Mouse (Mus musculus) intestine, postnatal 0 days (tissue): Measurements from ENCODE around the gene Esr2. TPM values are rescaled to one million over a fixed set of nuclear protein-coding genes. Genes with fewer than 3 reads are reported as not detected.
"Not testable (repeated sequence)": the region's sequence is repeated elsewhere in the genome, so short reads cannot be mapped to it uniquely, and the experiment has no call there.

Source experiments
- ATAC-seq: fragments of 200-750 bp; cut with Nextera tagmentation; 2 replicates; pipeline ENCODE4 v1.8.0; 2017; ENCODE audit warnings: mild to moderate bottlenecking, moderate TSS enrichment, moderate library complexity
- H3K27ac ChIP-seq: fragments of 300-500 bp; sonication (generic); 2 replicates; pipeline ENCODE4 v1.5.1; 2014; ENCODE audit warnings: mild to moderate bottlenecking, low read depth, low read length, moderate library complexity
- H3K27me3 ChIP-seq: fragments of 300-500 bp; sonication (generic); replicated peaks from 2 replicates; pipeline ENCODE4 v1.6.1; 2014; ENCODE audit warnings: low read length, mixed read lengths; ENCODE audit not compliant: control insufficient read depth, insufficient read depth
- H3K36me3 ChIP-seq: fragments of 300-500 bp; sonication (generic); 2 replicates; pipeline ENCODE4 v1.6.1; 2014; ENCODE audit warnings: mild to moderate bottlenecking, moderate library complexity; ENCODE audit not compliant: control insufficient read depth, insufficient read depth
- H3K4me1 ChIP-seq: fragments of 300-500 bp; sonication (generic); replicated peaks from 2 replicates; pipeline ENCODE4 v1.6.1; 2014; ENCODE audit warnings: antibody characterized with exemption, low read length, mixed read lengths; ENCODE audit not compliant: control insufficient read depth, insufficient read depth
- H3K4me2 ChIP-seq: fragments of 300-500 bp; sonication (generic); replicated peaks from 2 replicates; pipeline ENCODE4 v1.6.1; 2014; ENCODE audit warnings: low read depth, mild to moderate bottlenecking, moderate library complexity
- H3K4me3 ChIP-seq: fragments of 300-500 bp; sonication (generic); 2 replicates; pipeline ENCODE4 v1.5.1; 2014; ENCODE audit warnings: low read depth, low read length
- H3K9ac ChIP-seq: fragments of 300-500 bp; sonication (generic); 2 replicates; pipeline ENCODE4 v1.6.1; 2014; ENCODE audit warnings: mild to moderate bottlenecking, low read depth, low read length
- H3K9me3 ChIP-seq: fragments of 300-500 bp; sonication (generic); 2 replicates; pipeline ENCODE4 v1.6.1; 2016; ENCODE audit warnings: mixed run types; ENCODE audit not compliant: control insufficient read depth
- CTCF ChIP-seq: sonication (generic); IDR thresholded peaks from 2 replicates; pipeline ENCODE4 v1.5.1; 2016; ENCODE audit warnings: low read depth, mild to moderate bottlenecking, control low read depth, antibody characterized with exemption, moderate library complexity
- WGBS: fragments of 180-500 bp; shearing (Covaris S2); extraction: QIAGEN DNeasy Blood & Tissue Kit; methylation state at CpG from one replicate; pipeline ENCODE4 v1.1.7; 2014; 5-methylcytosine and 5-hydroxymethylcytosine counted together
- polyA plus RNA-seq: library from polyadenylated mRNA; unstranded; fragments of >200 nt; fragmentation: Nextera tagmentation; extraction: Ambion mirVana; gene quantifications from 2 replicates; pipeline ENCODE4 v1.2.1, GENCODE M21; 2015

Esr2 gene
- polyA plus RNA-seq, 1 experiment from 2014 or later, result not detected

DNA sequence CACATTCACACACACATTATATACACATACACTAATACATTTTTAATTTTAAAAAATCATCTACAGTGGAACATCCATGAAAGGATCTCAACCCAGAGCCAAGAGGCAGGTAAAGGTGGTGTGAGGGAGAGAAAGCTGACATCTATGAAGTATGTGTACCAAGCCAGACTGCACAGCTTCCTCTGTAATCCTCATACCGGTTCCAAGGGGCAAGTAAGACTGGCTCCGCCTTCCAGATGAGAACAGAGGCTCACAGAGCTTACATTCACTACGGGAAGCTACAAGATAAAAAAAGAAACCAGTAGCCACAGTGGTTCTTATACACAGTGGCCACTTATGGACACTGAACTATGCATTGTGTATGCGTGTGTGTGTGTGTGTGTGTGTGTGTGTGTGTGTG, 2.5 kb upstream of the Esr2 start:
- H3K4me2 ChIP-seq, result no peak overlapping the region
- no peak overlapping the region for H3K9ac ChIP-seq
- no peaks in the 10 kb centered on the region; the same call in 1 of the 2 replicates for H3K27me3 ChIP-seq
- H3K27ac ChIP-seq, result no peak overlapping the region
- no peaks in the 10 kb centered on the region for H3K9me3 ChIP-seq
- 30% methylated on average over 4 of the region's 4 CpGs for WGBS
- no peak for TF ChIP-seq CTCF
- H3K4me1 ChIP-seq, result no peaks in the 10 kb centered on the region
- peak; percentile 73 for ATAC-seq
- no peaks in the 10 kb centered on the region for H3K36me3 ChIP-seq
- H3K4me3 ChIP-seq, result no peak overlapping the region

DNA sequence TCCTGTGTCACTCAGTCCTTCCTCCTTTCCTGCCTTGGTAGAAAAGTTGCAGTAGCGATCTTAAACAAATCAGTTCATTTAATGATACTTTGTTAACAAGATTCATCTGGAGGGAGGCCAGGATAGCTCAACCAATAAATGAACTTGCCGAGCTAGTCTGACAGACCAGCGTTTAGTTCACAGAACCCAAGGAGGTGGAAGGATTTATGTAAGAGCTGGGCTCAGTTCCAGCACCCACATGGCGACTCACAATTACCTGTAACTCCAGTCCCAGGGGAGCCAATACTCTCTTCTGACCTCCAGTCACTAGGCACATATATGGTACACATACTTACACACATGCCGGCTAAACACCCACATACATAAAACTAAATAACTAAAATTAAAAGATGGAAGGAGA, 2.0 kb upstream of the Esr2 start:
- no peak for ATAC-seq

DNA sequence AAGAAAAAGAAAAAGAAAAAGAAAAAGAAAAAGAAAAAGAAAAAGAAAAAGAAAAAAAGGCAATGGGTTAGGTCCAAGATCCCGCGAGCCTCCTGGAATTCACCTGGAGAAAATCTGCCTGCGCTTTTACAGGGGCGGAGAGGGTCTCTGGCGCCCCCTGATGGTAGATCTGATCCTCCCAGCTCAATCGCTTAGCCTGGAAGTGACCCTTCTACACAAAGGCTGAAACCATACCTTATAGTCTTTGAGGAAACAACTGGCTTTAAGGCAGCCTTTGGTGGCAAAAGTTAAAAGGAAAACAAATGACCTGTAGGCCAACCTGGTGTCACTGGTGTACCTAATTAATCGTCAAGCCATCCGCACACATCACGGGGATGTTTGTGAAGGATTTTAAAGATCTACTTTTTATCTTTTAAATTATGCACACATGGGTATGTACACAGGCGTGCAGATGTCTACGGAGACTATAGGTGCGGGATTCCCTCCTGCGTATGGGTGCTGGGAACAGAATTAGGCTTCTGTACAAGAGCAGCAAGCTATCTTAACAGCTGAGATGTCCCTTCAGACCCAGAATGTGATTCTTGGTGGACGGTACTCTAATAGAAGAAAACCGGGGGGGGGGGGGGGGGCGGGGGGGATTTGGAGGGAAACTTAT, 932 bp upstream of the Esr2 start:
- Histone ChIP-seq H3K4me2 (peak overlapping the region; percentile 71), H3K4me1 (no peaks in the 10 kb centered on the region), H3K27ac (no peak overlapping the region), H3K9ac (no peak overlapping the region), H3K36me3 (no peaks in the 10 kb centered on the region), H3K27me3 (no peaks in the 10 kb centered on the region; the same call in 1 of the 2 replicates), H3K4me3 (peak overlapping the region; percentile 43), H3K9me3 (no peaks in the 10 kb centered on the region)
- WGBS, result 32% methylated on average over 16 of the region's 16 CpGs
- ATAC-seq, result peak; percentile 73
- peak; percentile 91 for TF ChIP-seq CTCF

More for the DNA sequence above, 2.0 kb upstream of the Esr2 start:
- Histone ChIP-seq H3K9me3 (no peaks in the 10 kb centered on the region), H3K4me2 (no peak overlapping the region), H3K27ac (no peak overlapping the region), H3K27me3 (no peaks in the 10 kb centered on the region; the same call in 1 of the 2 replicates), H3K4me3 (no peak overlapping the region), H3K9ac (no peak overlapping the region), H3K4me1 (no peaks in the 10 kb centered on the region), H3K36me3 (no peaks in the 10 kb centered on the region)
- 52% methylated on average over 5 of the region's 5 CpGs for WGBS
- TF ChIP-seq CTCF, result no peak

DNA sequence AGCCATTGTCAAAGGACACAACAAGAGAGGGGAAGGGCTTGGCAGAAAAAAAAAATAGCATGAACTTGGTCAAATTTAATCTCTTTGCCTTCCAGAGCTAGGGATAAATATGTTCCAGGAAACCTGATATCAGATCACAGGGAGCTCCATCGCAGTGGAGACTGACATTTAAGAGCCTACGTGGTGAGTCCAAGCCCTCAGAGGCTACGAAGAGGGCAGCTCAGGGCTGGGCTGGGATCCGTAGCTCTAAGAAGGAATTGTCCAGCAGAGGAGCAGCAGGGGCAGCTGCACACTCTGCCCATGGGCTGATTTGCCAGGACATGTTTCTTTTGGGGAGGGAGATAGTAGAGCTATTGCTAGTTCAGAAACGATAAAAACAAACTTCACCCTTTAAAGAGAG, 11.4 kb downstream of the Esr2 start:
- no peak overlapping the region for H3K4me2 ChIP-seq
- no peak overlapping the region for H3K9ac ChIP-seq
- H3K9me3 ChIP-seq, result no peaks in the 10 kb centered on the region
- H3K27me3 ChIP-seq, result no peaks in the 10 kb centered on the region
- H3K36me3 ChIP-seq, result no peaks in the 10 kb centered on the region
- no peak for TF ChIP-seq CTCF
- no peak overlapping the region for H3K4me3 ChIP-seq
- H3K27ac ChIP-seq, result no peak overlapping the region
- H3K4me1 ChIP-seq, result no peaks in the 10 kb centered on the region
- WGBS, result 58% methylated on average over 5 of the region's 5 CpGs
- no peak for ATAC-seq

DNA sequence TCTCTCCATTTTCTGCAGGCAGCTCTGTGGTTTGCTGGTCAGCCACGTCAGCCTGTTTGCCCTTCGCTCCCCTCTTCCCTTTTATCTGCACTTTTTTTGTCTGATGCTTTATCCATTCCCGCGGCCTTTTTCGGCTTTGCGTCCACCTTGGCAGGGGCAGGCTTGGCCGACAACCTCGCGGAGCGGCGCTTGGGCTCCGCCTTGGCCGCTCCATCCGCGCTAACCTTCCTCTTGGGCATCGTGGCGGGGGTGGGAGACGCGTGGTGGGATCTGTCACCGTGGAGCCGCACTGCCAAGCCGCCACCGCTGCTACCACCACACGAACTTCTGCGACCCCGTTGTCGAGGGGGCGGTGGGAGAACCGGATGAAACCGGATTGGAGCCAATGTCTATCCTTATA, 24.7 kb downstream of the Esr2 start:
- ATAC-seq, H3K4me1 ChIP-seq, H3K36me3 ChIP-seq, H3K27ac ChIP-seq, H3K9me3 ChIP-seq, H3K27me3 ChIP-seq, H3K9ac ChIP-seq: not testable (repeated sequence)
- H3K4me2 ChIP-seq, result peak overlapping the region; percentile 51
- peak overlapping the region; percentile 15; the same call in 1 of the 2 replicates for H3K4me3 ChIP-seq
- WGBS, result 15% methylated on average over 30 of the region's 30 CpGs

DNA sequence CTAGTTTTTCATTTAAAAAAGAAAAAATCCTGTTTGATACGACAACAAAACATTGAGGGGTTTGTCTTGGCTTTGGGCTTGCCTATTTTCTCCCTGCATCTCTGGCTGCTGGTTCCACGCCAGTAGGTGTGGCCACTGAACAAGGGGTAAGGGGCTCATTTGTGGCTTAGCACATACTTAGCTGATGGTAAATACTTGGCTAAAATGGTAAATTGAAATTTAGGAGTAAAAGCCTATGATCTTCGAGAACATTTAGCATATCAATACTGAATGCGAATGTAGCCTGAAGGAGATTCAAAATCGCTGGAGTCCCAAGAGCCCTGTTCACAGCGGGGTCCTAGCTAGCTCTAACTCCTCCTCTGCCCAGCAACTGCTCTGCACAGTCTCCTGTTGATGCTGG, 40.4 kb downstream of the Esr2 start:
- Histone ChIP-seq H3K9me3 (no peaks in the 10 kb centered on the region), H3K4me2 (no peak overlapping the region), H3K27me3 (no peaks in the 10 kb centered on the region), H3K4me1 (no peaks in the 10 kb centered on the region), H3K4me3 (no peak overlapping the region), H3K27ac (no peak overlapping the region), H3K9ac (no peak overlapping the region), H3K36me3 (no peaks in the 10 kb centered on the region)
- 55% methylated on average over 6 of the region's 6 CpGs for WGBS
- no peak for ATAC-seq
- no peak for TF ChIP-seq CTCF

DNA sequence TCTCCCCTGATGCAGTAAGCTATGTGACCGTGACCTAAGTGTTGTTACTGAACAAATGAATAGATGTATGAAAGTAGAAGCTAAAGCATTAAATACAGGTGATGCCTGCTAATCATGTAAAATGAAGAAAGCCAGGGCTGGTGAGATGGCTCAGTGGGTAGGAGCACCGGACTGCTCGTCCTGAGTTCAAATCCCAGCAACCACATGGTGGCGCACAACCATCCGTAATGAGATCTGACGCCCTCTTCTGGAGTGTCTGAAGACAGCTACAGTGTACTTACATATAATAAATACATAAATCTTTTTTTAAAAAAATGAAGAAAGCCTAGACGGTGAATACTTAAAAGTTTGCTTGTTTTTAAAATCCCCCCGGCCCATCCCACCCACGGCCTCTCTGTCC, 44.0 kb downstream of the Esr2 start:
- 82% methylated on average over 9 of the region's 9 CpGs for WGBS
- not testable (repeated sequence) for H3K27me3 ChIP-seq, H3K4me3 ChIP-seq, H3K9me3 ChIP-seq, H3K36me3 ChIP-seq, H3K9ac ChIP-seq, H3K27ac ChIP-seq, H3K4me2 ChIP-seq, ATAC-seq, H3K4me1 ChIP-seq
- TF ChIP-seq CTCF, result peak; percentile 33
